Mouse (Mus musculus) urinary bladder, postnatal 36 days (tissue): Measurements from ENCODE around the gene Gm14408.
"Not testable (repeated sequence)": the region's sequence is repeated elsewhere in the genome, so short reads cannot be mapped to it uniquely, and the experiment has no call there.

Source experiments
- DNase-seq, 2 experiments: peaks; one replicate each; pipeline ENCODE4 v3.0.0; 2022; ENCODE audit warnings: low spot score in 2 of 2, mixed read lengths in 1 of 2

Gm14408 gene

DNA sequence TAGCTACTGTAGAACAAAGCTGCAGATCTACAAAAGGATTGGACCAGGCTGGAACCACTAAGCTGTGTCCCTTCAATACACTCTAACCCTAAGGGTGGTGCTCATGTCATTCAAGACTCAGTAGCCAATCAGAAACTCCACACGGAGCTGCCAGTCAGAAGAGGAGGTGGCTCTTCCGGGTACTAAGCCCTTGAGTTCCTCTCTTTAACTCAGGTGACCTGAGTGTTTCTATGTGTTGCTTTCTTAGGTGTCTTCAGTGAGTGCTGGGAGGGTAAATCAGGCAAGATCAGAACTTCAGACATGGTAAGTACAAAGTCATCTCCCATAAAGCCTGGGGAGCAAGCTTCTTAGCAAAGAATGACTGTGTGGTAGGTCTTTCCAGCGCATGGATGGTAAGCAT is at the start of gene Gm14408:
Gm14408 (plus strand) TSS at position 301 of the 400 bp plus-strand sequence.
- DNase-seq: not testable (repeated sequence)

GRCm38 (mm10) chr2:176798312-176798711 is 32.6 kb upstream of the Gm14408 start, which contains the start of gene Gm14295:
Gene Gm14295, plus strand, starts transcription at chr2:176798612.
- not testable (repeated sequence) for DNase-seq

DNA sequence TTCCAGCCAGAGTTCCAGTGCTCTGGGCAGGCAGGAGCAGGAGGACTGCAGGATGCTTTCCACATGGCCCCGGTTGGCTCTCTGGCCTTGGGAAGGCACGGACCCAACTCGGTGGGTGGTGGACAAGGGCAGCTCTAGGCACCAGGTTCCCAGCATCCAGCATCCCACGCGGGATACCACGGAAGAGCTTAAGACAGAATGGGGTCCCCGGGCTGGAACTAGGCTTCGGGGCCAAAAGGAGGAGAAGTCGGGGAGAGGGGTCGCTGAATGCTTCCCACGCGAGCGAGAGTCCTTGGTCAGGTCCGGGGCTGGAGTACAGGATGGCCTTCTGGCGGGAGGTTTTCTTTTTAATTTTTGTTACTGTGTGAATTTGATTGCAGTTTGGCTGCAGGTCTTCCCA is 32.2 kb upstream of the Gm14408 start:
- not testable (repeated sequence) for DNase-seq
